Mouse (Mus musculus) left cerebral cortex, adult 18-20 months (tissue): ENCODE data around the gene Mcam. TPM values are rescaled to one million over a fixed set of nuclear protein-coding genes. Genes with fewer than 3 reads are reported as not detected.
A peak's percentile ranks its signal among the peaks of the same experiment; 100 is the strongest.

Source experiments
- DNase-seq, 2 experiments: peaks; one replicate each; pipeline ENCODE4 v3.0.0; 2021 to 2022; ENCODE audit warnings: low spot score in 2 of 2, mixed read lengths in 1 of 2
- long read RNA-seq, 2 experiments: library from polyadenylated mRNA; stranded (forward); transcript quantifications; one replicate each; pipeline ENCODE4 v2.0.0; 2021
- total RNA-seq, 2 experiments: library from RNA; stranded (reverse); gene quantifications; 2 replicates each; pipeline ENCODE4 v1.2.3; 2021

Mcam gene
- total RNA-seq, result 10 to 100 TPM in 1 of 2 experiments, 1 to 10 TPM in 1; 8.7 to 10.3 TPM
- long read RNA-seq, experiment 1, partial matches to known transcripts, result 2 of 6 reads
- long read RNA-seq, experiment 1, other reads (novel, unspliced or antisense), result 2 of 6 reads
- long read RNA-seq, experiment 2, result 0 reads

DNA sequence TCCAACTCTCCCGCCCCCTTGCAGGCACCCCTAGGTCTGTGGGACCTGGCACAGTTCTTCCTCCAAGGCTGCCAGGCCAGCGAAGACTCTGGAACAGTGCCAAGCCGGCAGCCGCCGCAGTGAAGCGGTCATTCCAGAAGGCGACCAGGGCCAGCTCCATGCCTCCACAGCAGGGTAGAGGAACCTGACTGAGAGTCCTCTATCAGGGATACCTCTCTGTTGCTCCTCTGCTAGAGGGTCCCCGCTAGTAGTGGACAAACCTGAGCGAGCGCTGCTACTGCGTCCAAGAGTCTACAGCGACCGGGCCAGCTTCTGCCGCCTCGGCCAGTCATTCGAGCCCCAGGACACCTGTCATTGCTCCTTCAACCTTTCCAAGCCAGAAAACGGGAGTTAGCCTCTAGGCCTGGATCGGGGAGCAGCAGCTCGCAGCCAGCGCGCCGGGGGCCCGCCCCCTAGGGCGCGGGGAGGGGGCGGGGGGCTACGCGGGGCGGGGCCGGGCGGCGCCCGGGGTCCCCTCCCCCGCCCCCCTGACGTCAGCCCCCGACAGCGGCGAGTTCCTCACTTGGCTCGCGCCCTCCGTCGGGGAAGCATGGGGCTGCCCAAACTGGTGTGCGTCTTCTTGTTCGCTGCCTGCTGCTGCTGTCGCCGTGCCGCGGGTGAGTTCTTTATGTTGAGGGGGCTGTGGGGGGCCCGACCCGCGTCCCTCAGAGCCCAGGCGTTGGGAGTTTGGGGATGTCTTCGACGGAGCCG lies at the start of gene Mcam:
Gene Mcam, plus strand, starts transcription at position 369 of the 750 bp plus-strand sequence.
- DNase-seq, result no peak

DNA sequence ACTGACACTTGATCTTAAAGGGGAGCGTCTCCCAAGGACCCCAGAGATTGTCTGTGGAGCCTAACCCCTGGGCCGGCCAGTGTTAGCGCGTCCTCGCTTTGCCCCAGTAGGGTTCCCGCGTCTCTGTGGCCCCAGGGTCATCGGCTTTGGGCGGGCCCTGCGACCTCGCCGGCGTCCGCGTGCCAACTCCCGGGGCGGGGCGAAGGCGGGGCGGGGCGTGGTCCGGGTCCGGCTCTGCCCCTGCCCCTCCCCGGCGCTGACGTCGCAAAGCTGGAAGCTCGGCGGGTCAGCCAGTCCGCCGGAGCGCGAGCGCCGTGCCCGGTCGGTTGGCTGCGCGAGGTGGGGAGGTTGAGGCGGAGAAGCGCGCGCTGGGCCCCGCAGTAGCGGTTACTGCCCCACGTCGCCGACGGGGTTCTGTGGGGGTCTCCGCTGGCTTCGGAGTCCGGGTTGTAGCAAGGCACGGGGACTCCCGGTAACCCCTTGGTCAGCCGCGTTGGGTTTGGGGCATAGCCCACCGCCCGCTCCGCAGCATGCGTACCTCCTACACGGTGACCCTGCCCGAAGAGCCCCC lies 49.5 kb upstream of the Mcam start:
- DNase-seq, result peak; percentile 91 to 94

GRCm38 (mm10) chr9:44085276-44085675 lies 49.0 kb upstream of the Mcam start:
- DNase-seq, result no peak

DNA sequence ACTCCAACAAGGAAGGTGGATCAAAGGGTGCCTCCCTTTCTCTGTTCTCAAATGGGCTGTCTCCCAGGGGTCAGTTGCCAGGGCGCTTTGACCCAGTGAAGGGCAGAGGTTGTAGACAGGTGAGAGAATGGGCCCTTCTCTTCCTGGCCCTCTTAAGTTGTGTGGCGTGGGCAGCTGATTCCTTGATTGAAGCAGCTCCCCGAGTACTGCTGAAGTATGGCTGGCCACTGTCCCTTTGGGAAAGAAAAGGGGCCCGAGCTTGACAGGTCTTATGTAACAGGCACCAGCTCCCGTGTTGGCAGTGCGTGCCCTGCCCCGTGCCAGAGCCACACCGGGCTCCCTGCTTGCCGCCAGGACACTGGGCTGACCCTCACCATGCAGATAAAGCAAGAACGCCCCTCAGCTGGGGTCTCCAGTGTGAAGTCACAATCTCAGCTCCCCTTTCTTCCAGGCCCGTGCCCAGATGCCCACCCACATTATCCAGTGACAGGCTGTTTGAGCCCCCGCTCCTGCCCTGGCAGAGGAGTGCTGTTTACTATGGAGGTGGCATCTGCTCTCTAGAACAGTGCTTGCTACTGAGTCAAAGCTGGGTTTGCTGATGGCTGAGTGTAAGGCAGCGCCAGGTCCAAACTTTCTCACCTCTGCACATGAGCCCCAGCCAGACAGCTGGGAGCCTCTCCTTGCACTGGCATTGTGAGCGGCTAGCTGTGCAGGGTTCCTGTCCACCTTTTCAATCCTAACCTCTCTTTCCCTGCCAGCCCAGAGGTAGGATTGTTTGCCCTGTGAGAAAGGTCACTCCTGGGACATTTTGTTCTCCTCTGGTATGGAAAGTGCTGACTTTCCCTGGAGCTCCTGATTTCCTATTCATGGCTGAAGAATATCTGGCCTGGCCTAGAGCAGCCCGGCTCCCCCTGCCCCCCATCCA lies 48.3 kb upstream of the Mcam start:
- peak; percentile 66 to 81 for DNase-seq

GRCm38 (mm10) chr9:44086960-44087359 lies 47.3 kb upstream of the Mcam start:
- no peak for DNase-seq

GRCm38 (mm10) chr9:44087761-44088455 lies 46.4 kb upstream of the Mcam start:
- peak in 1 of 2 experiments; percentile 72 for DNase-seq

GRCm38 (mm10) chr9:44088877-44089608 lies 45.2 kb upstream of the Mcam start:
- no peak for DNase-seq

DNA sequence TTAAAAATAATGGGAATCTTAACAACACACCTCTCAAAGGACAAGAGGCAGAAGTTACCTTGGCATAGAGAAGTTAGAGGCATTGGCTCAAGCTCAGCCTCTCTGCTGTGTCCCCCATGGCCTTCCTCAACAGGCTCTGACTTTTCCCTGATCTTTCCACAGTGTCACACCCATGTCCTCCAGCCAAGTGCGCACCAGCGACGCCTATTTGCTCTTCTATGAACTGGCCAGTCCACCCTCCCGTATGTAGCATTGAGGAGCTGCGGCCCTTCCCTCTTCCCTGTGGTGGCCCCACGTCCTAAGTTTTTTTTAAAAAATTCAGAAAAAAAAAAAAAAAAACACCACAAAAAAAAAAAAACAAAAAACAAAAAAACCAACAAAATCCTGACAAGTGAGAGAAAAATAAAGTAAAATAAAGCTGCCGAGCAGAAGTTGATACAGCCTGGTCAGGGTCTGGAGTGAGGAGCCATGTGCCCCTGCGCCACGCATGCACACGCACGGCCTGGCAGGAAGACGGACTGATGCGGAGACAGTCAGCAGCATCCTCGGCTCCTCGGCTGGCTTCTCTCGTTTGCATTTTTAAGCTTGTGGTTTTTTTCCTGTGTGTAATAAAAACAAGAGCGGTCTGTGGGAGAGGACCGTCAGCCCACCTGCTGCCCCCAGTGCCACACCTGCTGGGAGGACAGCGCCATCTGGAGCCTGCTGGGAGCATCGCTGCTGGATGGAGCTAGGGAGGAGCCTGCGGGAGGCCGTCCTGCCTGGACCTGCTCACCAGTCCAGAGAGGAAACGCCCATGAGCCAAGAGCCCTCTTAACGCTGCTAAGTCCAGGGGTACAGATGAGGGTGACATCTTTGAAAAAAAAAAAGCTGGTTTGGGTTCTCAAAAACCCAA lies 40.4 kb upstream of the Mcam start:
- DNase-seq, result peak; percentile 89 to 92

GRCm38 (mm10) chr9:44094737-44095136 lies 39.5 kb upstream of the Mcam start:
- DNase-seq, result no peak

GRCm38 (mm10) chr9:44095781-44096180 lies 38.5 kb upstream of the Mcam start:
- no peak for DNase-seq

GRCm38 (mm10) chr9:44096536-44096935 lies 37.7 kb upstream of the Mcam start:
- DNase-seq, result no peak

DNA sequence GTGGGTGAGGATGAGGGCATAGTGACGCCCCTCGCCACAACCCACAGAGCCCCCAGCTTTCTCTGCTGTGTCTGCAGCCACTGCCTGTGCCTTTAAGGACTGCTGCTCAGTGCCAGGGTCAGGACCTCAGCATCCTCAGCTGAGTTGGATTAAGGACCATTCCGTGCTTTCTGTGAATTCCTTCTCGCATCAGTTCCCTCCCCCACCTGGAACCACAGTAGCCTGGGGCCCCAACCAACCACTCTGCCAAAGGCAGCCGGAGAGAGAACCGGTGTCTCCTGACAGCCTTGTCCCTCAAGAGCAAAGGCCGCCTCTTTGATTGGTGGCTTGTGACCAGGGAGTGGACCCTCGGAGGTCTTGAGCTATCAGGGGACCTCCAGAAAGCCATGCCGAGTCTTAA lies 32.8 kb upstream of the Mcam start, which contains the start of gene Mfrp:
Gene Mfrp, plus strand, starts transcription at position 240 of the 400 bp plus-strand sequence.
- no peak for DNase-seq

DNA sequence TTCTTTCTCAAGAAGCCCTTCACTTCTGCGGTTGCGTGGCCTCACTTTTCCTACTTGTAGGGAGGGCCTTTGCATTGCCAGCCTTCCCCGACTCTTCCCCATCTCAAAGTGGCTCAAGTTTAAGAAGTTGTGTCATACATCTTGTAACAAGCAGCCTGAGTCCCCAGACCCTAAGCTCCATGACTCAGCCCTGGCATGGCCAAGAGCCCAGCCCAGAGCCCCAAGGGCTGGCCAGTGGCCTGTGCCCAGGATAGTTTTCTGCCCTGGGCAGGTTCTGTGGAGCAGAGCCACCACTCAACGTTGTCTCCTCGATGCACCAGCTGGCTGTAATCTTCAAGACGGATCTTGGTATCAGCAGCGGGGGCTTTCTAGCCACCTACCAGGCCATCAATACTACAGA lies 29.4 kb upstream of the Mcam start:
- DNase-seq, result no peak

DNA sequence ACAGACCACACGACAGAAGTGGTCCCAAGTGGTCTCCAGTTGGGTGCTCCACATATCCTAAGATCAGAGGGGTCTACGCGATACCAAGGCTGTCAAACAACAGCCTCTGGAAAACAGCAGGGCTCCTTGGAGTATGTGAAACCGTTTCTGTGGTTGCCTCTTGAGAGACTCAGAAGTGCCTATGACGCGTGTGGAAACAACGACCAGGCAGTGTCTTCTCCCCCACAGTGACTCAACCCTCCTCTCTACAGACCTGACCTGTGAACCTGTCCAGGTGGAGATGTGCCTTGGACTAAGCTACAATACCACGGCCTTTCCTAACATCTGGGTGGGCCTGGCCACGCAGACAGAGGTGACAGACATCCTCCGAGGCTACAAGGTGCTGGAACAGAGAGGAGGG lies 28.5 kb upstream of the Mcam start:
- no peak for DNase-seq

DNA sequence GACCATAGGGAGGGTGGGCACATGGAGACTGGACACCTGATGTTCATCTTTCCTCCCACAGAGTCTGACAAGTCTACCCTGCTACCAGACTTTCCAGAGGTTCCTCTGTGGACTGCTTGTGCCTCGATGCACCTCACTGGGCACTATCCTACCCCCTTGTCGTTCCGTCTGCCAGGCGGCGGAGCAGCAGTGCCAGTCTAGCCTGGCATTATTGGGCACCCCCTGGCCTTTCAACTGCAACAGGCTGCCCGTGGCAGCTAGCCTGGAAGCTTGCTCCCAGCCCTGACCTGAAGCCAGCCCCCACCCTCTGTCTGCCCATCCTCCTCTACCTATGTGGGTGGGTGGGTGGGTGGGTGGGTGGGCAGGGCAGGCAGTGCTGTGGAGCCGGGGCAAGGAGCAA lies 28.1 kb upstream of the Mcam start:
- no peak for DNase-seq

DNA sequence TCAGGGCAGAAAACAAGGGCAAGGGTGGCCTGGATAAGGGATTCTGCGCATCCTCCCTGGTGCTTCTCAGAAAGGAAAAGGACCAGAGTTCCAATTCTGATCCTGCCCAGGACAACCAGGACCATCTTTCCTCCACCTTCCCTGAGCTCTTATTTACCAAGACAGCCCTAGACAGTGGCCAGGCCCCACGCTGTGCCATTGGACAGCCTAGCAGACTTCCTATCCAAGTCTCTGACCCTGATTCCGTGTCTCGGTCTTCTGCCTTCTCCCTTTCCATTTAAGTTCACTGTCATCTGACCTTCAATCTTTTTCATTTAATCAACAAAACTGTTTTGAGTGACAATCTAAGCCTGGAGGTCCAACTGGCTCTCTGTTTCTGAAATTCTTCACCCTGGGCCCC lies 27.7 kb upstream of the Mcam start:
- no peak for DNase-seq

DNA sequence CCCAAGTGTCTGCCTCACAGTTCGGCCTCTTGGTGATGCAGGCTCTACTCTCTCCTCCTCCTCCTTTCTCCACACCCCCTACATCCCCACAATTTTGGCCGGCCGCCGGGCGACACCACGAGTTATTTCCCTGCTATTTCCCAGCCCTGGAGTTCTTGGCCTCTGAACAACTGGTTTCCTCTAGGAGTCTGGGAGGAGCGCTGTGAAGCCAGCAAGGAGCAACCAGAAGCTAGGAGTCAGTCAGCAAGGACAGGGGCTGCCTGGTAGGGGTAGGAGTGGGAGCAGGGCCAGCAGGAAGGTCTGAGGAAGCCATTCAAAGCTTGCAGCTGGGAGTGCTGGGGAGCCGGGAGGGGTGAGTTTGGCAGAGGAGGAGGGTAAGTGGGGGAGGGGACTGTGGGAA lies 27.2 kb upstream of the Mcam start, which contains the start of gene C1qtnf5:
Gene C1qtnf5, plus strand, starts transcription at position 136 of the 400 bp plus-strand sequence.
- DNase-seq, result peak; percentile 77 to 78

GRCm38 (mm10) chr9:44107557-44108179 lies 26.6 kb upstream of the Mcam start:
- no peak for DNase-seq
